Mouse (Mus musculus) thymus, adult 2 months (tissue): ENCODE results near the gene Ell.

Source experiments
- CTCF ChIP-seq: fragments of 200-500 bp; IDR thresholded peaks from 2 replicates; pipeline ENCODE4 v1.5.1; 2012; ENCODE audit warnings: mild to moderate bottlenecking, control low read depth, low read length, moderate library complexity, borderline replicate concordance; ENCODE audit not compliant: control insufficient read depth, poor library complexity, insufficient read depth; ENCODE audit errors: extremely low read depth
- POLR2A ChIP-seq: fragments of 200-500 bp; IDR thresholded peaks from 2 replicates; pipeline ENCODE4 v1.6.1; 2012; ENCODE audit warnings: mild to moderate bottlenecking, low read length, control low read depth, moderate library complexity; ENCODE audit not compliant: control insufficient read depth, poor library complexity, insufficient read depth; ENCODE audit errors: extremely low read depth

GRCm38 (mm10) chr8:70510228-70510915 lies 28.9 kb upstream of the Ell start, which contains the start of gene Uba52:
- TF ChIP-seq CTCF: no peak
- TF ChIP-seq POLR2A: peak; percentile 91
